Mouse (Mus musculus) E14TG2a.4 (cell line): ENCODE data around the gene Zbtb44.

Experiments used
- CTCF ChIP-seq: conservative IDR thresholded peaks from 2 replicates; pipeline ENCODE4 v1.5.1; 2014; ENCODE audit warnings: low read length
- NANOG ChIP-seq: IDR thresholded peaks from 2 replicates; pipeline ENCODE4 v1.6.1; 2014; ENCODE audit warnings: borderline replicate concordance, low read length, mixed read lengths
- POU5F1 ChIP-seq: IDR thresholded peaks from 2 replicates; pipeline ENCODE4 v1.6.1; 2014; ENCODE audit warnings: low read length, borderline replicate concordance

DNA sequence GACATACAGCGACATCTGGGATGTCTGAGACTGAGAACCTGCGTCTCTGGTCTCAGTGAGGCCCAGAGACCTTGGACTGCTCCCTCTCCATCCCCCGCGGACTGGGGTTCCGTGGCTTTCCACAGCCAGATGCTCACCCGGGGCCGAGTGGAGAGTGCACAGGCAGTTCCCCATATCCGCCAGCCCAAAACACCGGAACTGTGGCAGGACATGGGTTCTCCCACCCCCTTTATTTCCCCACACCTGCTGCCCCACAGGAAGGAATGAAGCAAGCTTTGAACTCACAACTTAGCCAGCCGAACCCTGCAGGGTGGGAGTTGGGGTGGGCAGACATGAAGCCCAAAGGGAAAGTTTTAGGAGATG, 62.4 kb downstream of the Zbtb44 start:
- TF ChIP-seq CTCF, result no peak
- TF ChIP-seq NANOG, result no peak
- no peak for TF ChIP-seq POU5F1
